Mouse (Mus musculus) lung, postnatal 14 days (tissue): ENCODE results near the gene Tbx4.

Experiments
- DNase-seq: peaks from one replicate; pipeline ENCODE4 v3.0.0; 2021

Tbx4 gene

GRCm38 (mm10) chr11:85885665-85886428, at the start of gene Tbx4:
TSS of gene Tbx4 (plus strand) at chr11:85886422.
- DNase-seq = peak; percentile 75

GRCm38 (mm10) chr11:85836523-85837290, 49.5 kb upstream of the Tbx4 start:
- no peak for DNase-seq

GRCm38 (mm10) chr11:85837291-85837647, 49.0 kb upstream of the Tbx4 start:
- no peak for DNase-seq

- DNase-seq = no peak
These were observed 48.4 kb upstream of the Tbx4 start for GRCm38 (mm10) chr11:85837648-85838423.

GRCm38 (mm10) chr11:85838424-85839257, 47.6 kb upstream of the Tbx4 start:
- no peak for DNase-seq

- no peak for DNase-seq
These were observed 46.8 kb upstream of the Tbx4 start for GRCm38 (mm10) chr11:85839258-85840030.

GRCm38 (mm10) chr11:85840031-85840802, 46.0 kb upstream of the Tbx4 start:
- DNase-seq = no peak

GRCm38 (mm10) chr11:85840803-85841145, 45.4 kb upstream of the Tbx4 start:
- no peak for DNase-seq

- DNase-seq = no peak
These were observed 45.0 kb upstream of the Tbx4 start for GRCm38 (mm10) chr11:85841211-85841681.

GRCm38 (mm10) chr11:85841980-85842379, 44.2 kb upstream of the Tbx4 start:
- peak; percentile 78 for DNase-seq

GRCm38 (mm10) chr11:85842596-85843346, 43.5 kb upstream of the Tbx4 start:
- DNase-seq = no peak

- DNase-seq = peak; percentile 87
These were observed 42.9 kb upstream of the Tbx4 start for GRCm38 (mm10) chr11:85843347-85843692.

GRCm38 (mm10) chr11:85844144-85844965, 41.9 kb upstream of the Tbx4 start:
- peak; percentile 95 for DNase-seq

- DNase-seq = no peak
These were observed 41.3 kb upstream of the Tbx4 start for GRCm38 (mm10) chr11:85844971-85845370.

- DNase-seq = peak; percentile 80
These were observed 40.3 kb upstream of the Tbx4 start for GRCm38 (mm10) chr11:85845921-85846320.

GRCm38 (mm10) chr11:85846509-85846908, 39.7 kb upstream of the Tbx4 start:
- DNase-seq = peak; percentile 80

- peak; percentile 75 for DNase-seq
These were observed 37.2 kb upstream of the Tbx4 start for GRCm38 (mm10) chr11:85849037-85849436.

GRCm38 (mm10) chr11:85850233-85850632, 36.0 kb upstream of the Tbx4 start, which contains the start of gene Gm11444:
TSS of gene Gm11444 (minus strand) at chr11:85850333.
- no peak for DNase-seq

GRCm38 (mm10) chr11:85850758-85851157, 35.5 kb upstream of the Tbx4 start:
- DNase-seq = no peak
